Mouse (Mus musculus): ENCODE results near the gene Cdh23.

GRCm38 (mm10) chr10:60279290-60279940 is 416.9 kb downstream of the Cdh23 start:
- no peak for TF ChIP-seq CTCF (IDR thresholded peaks at IDR 0.05; ENCODE audit: insufficient read depth, low read depth, low read length)
- no peak for TF ChIP-seq POLR2A (IDR thresholded peaks at IDR 0.05; ENCODE audit: insufficient read depth, low read depth, low read length)
